Comparison of ENCODE assay signal across 8 mouse cellular contexts in genomic region chr5:140565451-140565850, GRCm38 (mm10). TPM values are rescaled to one million over a fixed set of nuclear protein-coding genes. Genes with fewer than 3 reads are reported as not detected.
DNase-seq lines count a peak whose midpoint lies in the region; ATAC-seq and TF ChIP-seq lines count a peak whose summit lies in the region.

No protein-coding gene starts in this region.

- no peak overlapping the region for H3K4me3 ChIP-seq in layer of hippocampus, adult 2 months
- no peak overlapping the region for H3K4me3 ChIP-seq in gastrocnemius, adult 2 months
- no peak overlapping the region for H3K4me3 ChIP-seq in liver, embryonic 13.5 days (replicated peaks)
- H3K4me3 ChIP-seq in lung, postnatal 0 days (ENCODE audit: low read depth, low read length) = no peak overlapping the region

- no peak for TF ChIP-seq EP300 in lung, postnatal 0 days (IDR thresholded peaks at IDR 0.05)

- TF ChIP-seq POLR2A in brain, embryonic 14.5 days (IDR thresholded peaks at IDR 0.05; ENCODE audit: borderline replicate concordance, extremely low read depth, insufficient read depth, insufficient read length, poor library complexity, severe bottlenecking) = no peak

- peak overlapping the region; percentile 73 for H3K27ac ChIP-seq in layer of hippocampus, adult 2 months
- H3K27ac ChIP-seq in gastrocnemius, adult 2 months = 0 out of 2 replicates have a peak overlapping the region, but pooled peaks have one; percentile 35
- H3K27ac ChIP-seq in liver, embryonic 13.5 days = peak overlapping the region; percentile 73
- H3K27ac ChIP-seq in lung, postnatal 0 days (ENCODE audit: low read length) = no peak overlapping the region

- 59% methylated on average over 5 of the region's 5 CpGs for WGBS in liver, embryonic 13.5 days (ENCODE audit: insufficient replicate concordance)
- WGBS in lung, postnatal 0 days = 45% methylated on average over 4 of the region's 5 CpGs

- H3K27me3 ChIP-seq in liver, embryonic 13.5 days = no peaks in the 10 kb centered on the region
- no peaks in the 10 kb centered on the region for H3K27me3 ChIP-seq in lung, postnatal 0 days (replicated peaks; ENCODE audit: insufficient read depth, low read length)

- no peak for TF ChIP-seq CTCF in layer of hippocampus, adult 2 months (conservative IDR thresholded peaks at IDR 0.05)
- TF ChIP-seq CTCF in brain, embryonic 14.5 days (IDR thresholded peaks at IDR 0.05; ENCODE audit: borderline replicate concordance, extremely low read depth, insufficient read depth, insufficient read length) = no peak
- no peak for TF ChIP-seq CTCF in gastrocnemius, adult 2 months (IDR thresholded peaks at IDR 0.05)
- TF ChIP-seq CTCF in lung, postnatal 0 days (IDR thresholded peaks at IDR 0.05) = no peak

- peak in 1 of 2 experiments; percentile 43 for DNase-seq in layer of hippocampus, adult 2 months (ENCODE audit: low spot score in 2 of 2)
- no peak for DNase-seq in layer of hippocampus, adult 9-10 months (ENCODE audit: low spot score)
- DNase-seq in brain, embryonic 14.5 days (ENCODE audit: low read depth) = peak; percentile 68
- DNase-seq in gastrocnemius, adult 2 months = peak; percentile 77
- peak; percentile 84 for DNase-seq in heart, postnatal 4 days
- DNase-seq in liver, embryonic 13.5 days = no peak
- no peak for DNase-seq in c-Kit-positive CD71-positive TER-119-positive erythroid progenitor cells, embryonic 14.5 days (ENCODE audit: low spot score)
- no peak for DNase-seq in lung, postnatal 0 days (ENCODE audit: low spot score)

- H3K4me1 ChIP-seq in liver, embryonic 13.5 days (replicated peaks) = peaks cover 58% of the 10 kb centered on the region
- peaks cover 3% of the 10 kb centered on the region; the same call in 1 of the 2 replicates for H3K4me1 ChIP-seq in lung, postnatal 0 days (ENCODE audit: insufficient read depth, low read depth, low read length)

- H3K9me3 ChIP-seq in liver, embryonic 13.5 days (replicated peaks) = no peaks in the 10 kb centered on the region
- H3K9me3 ChIP-seq in lung, postnatal 0 days (ENCODE audit: low read length) = no peaks in the 10 kb centered on the region

- peak; percentile 1; the same call in 1 of the 2 replicates for ATAC-seq in liver, embryonic 13.5 days (ENCODE audit: low read depth)
- no peak for ATAC-seq in lung, postnatal 0 days

- H3K4me2 ChIP-seq in liver, embryonic 13.5 days = peak overlapping the region; percentile 57; the same call in 1 of the 2 replicates
- H3K4me2 ChIP-seq in lung, postnatal 0 days (replicated peaks; ENCODE audit: low read depth, low read length) = no peak overlapping the region

- intact Hi-C loops in gastrocnemius, adult 2 months (cut with DNase I) = no loop called here

- peak overlapping the region; percentile 53; the same call in 1 of the 2 replicates for H3K9ac ChIP-seq in liver, embryonic 13.5 days
- H3K9ac ChIP-seq in lung, postnatal 0 days (replicated peaks; ENCODE audit: low read depth) = no peak overlapping the region

- no peaks in the 10 kb centered on the region for H3K36me3 ChIP-seq in liver, embryonic 13.5 days
- no peaks in the 10 kb centered on the region for H3K36me3 ChIP-seq in lung, postnatal 0 days (ENCODE audit: insufficient read depth, low read length)

RNA-seq across cellular contexts. Expression of gene Grifin, which starts 0.6 kb away (rescaled TPM):
- total RNA-seq in layer of hippocampus, adult 2 months (2021) = not detected
- 0.26 and 0.32 TPM in 2 replicates for polyA plus RNA-seq in brain, embryonic 14.5 days (2012; rRNA removed)
- total RNA-seq in gastrocnemius, adult 2 months (2021) = not detected
- not detected for total RNA-seq in heart, postnatal 4 days (2021)
- polyA plus RNA-seq in liver, embryonic 13.5 days (2015; fragmentation: Nextera tagmentation; extraction: Ambion mirVana) = 4.6 and 4.9 TPM in 2 replicates
- not detected in 2 replicates for polyA plus RNA-seq in lung, postnatal 0 days (2015; fragmentation: Nextera tagmentation; extraction: Ambion mirVana)

RNA-seq across cellular contexts. Expression of gene Lfng, which starts 41.7 kb away (rescaled TPM):
- total RNA-seq in layer of hippocampus, adult 2 months (2021) = 10 to 100 TPM; 23.9 to 24.8 TPM
- 55.8 and 73.4 TPM in 2 replicates for polyA plus RNA-seq in brain, embryonic 14.5 days (2012; rRNA removed)
- 1 to 10 TPM; 3.2 to 6.1 TPM for total RNA-seq in gastrocnemius, adult 2 months (2021)
- total RNA-seq in heart, postnatal 4 days (2021) = 10 to 100 TPM; 11.6 to 12.1 TPM
- 7.6 and 8.0 TPM in 2 replicates for polyA plus RNA-seq in liver, embryonic 13.5 days (2015; fragmentation: Nextera tagmentation; extraction: Ambion mirVana)
- polyA plus RNA-seq in lung, postnatal 0 days (2015; fragmentation: Nextera tagmentation; extraction: Ambion mirVana) = 23.1 and 25.5 TPM in 2 replicates

Comparison
In these comparisons a context has a peak if more than half of its experiments do, and no peak if none do; other contexts are left out.
1. DNase-seq: peak in brain, embryonic 14.5 days (single experiment), gastrocnemius, adult 2 months (single experiment) and heart, postnatal 4 days (single experiment); none in layer of hippocampus, adult 9-10 months (single experiment), liver, embryonic 13.5 days (single experiment), c-Kit-positive CD71-positive TER-119-positive erythroid progenitor cells, embryonic 14.5 days (single experiment) and lung, postnatal 0 days (single experiment).